Mouse (Mus musculus) forebrain, embryonic 13.5 days (tissue): Measurements from ENCODE around the gene 1600014C10Rik. TPM values are rescaled to one million over a fixed set of nuclear protein-coding genes. Genes with fewer than 3 reads are reported as not detected.
A peak's percentile ranks its signal among the peaks of the same experiment; 100 is the strongest.

Experiments used
- ATAC-seq: fragments of 200-750 bp; cut with Nextera tagmentation; 2 replicates; pipeline ENCODE4 v1.8.0; 2017
- H3K27ac ChIP-seq: fragments of 300-500 bp; sonication (generic); 2 replicates; pipeline ENCODE4 v1.5.1; 2015; ENCODE audit warnings: inconsistent platforms, mild to moderate bottlenecking, moderate library complexity
- H3K27me3 ChIP-seq: fragments of 300-500 bp; sonication (generic); 2 replicates; pipeline ENCODE4 v1.6.1; 2015; ENCODE audit warnings: mild to moderate bottlenecking, inconsistent platforms
- H3K36me3 ChIP-seq: fragments of 300-500 bp; sonication (generic); 2 replicates; pipeline ENCODE4 v1.6.1; 2015; ENCODE audit warnings: mild to moderate bottlenecking, inconsistent platforms; ENCODE audit not compliant: poor library complexity, severe bottlenecking
- H3K4me1 ChIP-seq: fragments of 300-500 bp; sonication (generic); 2 replicates; pipeline ENCODE4 v1.6.1; 2015; ENCODE audit warnings: inconsistent platforms
- H3K4me2 ChIP-seq: fragments of 300-500 bp; sonication (generic); 2 replicates; pipeline ENCODE4 v1.6.1; 2015; ENCODE audit warnings: inconsistent platforms, mild to moderate bottlenecking, moderate library complexity
- H3K4me3 ChIP-seq: fragments of 300-500 bp; sonication (generic); 2 replicates; pipeline ENCODE4 v1.5.1; 2015; ENCODE audit warnings: mild to moderate bottlenecking, inconsistent platforms
- H3K9ac ChIP-seq: fragments of 300-500 bp; sonication (generic); 2 replicates; pipeline ENCODE4 v1.6.1; 2015; ENCODE audit warnings: mild to moderate bottlenecking, inconsistent platforms
- H3K9me3 ChIP-seq: fragments of 300-500 bp; sonication (generic); replicated peaks from 2 replicates; pipeline ENCODE4 v1.6.1; 2016; ENCODE audit warnings: inconsistent platforms
- WGBS: fragments of 180-500 bp; shearing (Covaris S2); methylation state at CpG from one replicate; pipeline ENCODE4 v1.1.7; 2015; 5-methylcytosine and 5-hydroxymethylcytosine counted together
- polyA plus RNA-seq: library from polyadenylated mRNA; unstranded; fragments of >200 nt; fragmentation: Nextera tagmentation; extraction: Ambion mirVana; gene quantifications from 2 replicates; pipeline ENCODE4 v1.2.1, GENCODE M21; 2015

1600014C10Rik gene
- polyA plus RNA-seq, 1 experiment from 2014 or later: 12.5 TPM

DNA sequence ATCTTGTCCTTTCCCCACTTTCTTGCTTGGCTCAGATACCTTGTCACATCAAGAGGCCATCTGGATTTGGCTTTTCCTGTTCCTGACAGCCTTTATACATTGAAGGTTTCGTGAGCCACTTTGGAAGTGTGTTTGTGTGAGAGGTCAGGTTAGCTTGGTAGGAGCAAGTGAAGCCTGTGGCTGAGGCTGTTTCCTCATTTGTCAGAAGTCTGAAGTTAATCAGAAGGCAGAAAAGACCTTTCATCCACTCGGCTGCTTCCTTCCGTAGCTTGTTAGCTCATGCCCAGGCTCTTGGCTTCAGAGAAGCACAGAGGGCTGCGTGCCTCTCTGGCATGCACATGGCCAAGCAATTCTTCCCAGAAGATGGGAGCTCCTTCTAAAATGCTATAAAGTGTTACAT lies 4.8 kb downstream of the 1600014C10Rik start:
- peaks cover 15% of the 10 kb centered on the region for H3K4me1 ChIP-seq
- no peak overlapping the region for H3K9ac ChIP-seq
- no peaks in the 10 kb centered on the region for H3K27me3 ChIP-seq
- H3K4me3 ChIP-seq: no peak overlapping the region
- 0 out of 2 replicates have a peak, but pooled peaks cover 9% of the 10 kb centered on the region for H3K36me3 ChIP-seq
- 83% methylated on average over 4 of the region's 4 CpGs for WGBS
- no peak for ATAC-seq
- H3K27ac ChIP-seq: no peak overlapping the region
- H3K9me3 ChIP-seq: no peaks in the 10 kb centered on the region
- no peak overlapping the region for H3K4me2 ChIP-seq

DNA sequence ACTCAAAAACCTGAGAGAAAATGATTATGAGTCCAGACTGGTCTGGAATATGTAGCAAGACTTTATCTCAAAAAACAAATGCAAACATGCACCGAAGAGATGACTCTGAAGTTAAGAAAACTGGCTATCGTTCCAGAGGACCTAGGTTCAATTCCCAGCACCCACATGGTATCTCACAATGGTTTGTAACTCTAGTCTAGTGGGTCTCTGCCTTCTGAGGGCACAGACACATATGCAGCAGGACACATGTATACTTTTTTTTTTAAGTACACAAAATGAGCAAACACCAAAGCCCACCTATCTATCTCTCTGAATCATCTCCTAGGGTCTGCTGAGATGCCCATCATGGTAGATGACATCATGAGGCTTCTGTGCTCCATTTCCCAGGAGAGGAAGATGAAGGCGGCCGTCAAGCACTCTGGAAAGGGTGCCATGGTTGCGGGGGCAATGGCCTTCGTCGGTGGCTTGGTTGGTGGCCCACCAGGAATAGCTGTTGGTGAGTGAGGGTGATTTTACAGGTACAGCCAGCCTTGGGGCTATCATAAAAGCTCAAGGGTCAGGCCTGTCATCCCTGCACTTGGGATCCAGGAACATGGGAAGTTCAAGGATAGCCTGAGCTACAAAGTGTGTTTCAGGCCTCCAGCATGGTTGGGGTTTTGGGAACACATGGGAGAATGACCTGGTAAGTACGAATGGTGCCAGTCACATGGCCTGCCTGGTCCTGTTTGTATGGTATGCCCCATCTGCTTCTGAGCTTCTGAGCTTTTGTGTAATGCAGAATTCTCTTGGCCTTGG lies 5.5 kb downstream of the 1600014C10Rik start:
- no peaks in the 10 kb centered on the region for H3K9me3 ChIP-seq
- 93% methylated on average over 8 of the region's 8 CpGs for WGBS
- peaks cover 8% of the 10 kb centered on the region for H3K4me1 ChIP-seq
- no peak for ATAC-seq
- H3K27me3 ChIP-seq: no peaks in the 10 kb centered on the region
- no peak overlapping the region for H3K4me2 ChIP-seq
- H3K4me3 ChIP-seq: no peak overlapping the region
- no peak overlapping the region for H3K9ac ChIP-seq
- H3K36me3 ChIP-seq: 0 out of 2 replicates have a peak, but pooled peaks cover 9% of the 10 kb centered on the region
- H3K27ac ChIP-seq: no peak overlapping the region

DNA sequence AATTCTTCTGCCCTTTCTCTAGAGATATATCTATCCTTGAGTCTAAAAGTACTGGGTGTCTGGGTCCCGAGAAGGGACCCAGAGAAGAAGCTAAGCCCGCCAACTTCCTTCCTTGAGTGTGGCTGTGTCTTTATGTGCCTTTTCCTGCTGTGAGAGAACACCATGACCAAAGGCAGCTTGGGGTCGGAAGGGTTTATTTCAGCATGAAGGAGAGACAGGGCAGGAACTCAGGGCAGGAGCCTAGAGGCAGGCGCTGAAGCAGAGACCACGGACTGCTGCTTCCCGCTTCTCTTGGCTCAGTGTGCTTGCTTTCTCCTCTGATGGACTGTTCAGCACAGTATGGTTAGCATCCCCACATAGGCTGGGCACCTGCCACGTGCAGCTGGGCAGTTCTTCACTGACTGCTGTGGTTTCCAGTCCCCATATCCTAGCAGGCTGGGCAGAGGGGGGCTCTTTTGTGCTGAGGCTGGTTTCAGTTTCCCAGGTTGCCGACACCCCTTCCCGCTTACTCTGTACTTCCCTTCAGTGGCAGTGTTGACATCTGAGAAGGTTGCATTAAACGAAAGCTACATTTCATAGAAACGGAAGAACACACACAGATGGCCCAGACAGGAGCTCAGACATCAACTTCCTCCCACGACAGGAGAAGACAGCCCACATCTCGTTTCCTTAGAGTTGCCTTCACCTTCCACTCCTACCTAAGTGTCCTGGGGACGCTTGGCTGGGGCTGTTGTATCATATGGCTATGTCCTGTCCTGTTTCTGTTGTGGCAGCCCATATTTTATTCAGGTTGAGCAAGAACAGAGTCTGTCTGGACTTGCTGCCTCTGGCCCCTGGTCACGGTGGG lies 6.3 kb downstream of the 1600014C10Rik start:
- no peak for ATAC-seq
- WGBS: 88% methylated on average over 15 of the region's 15 CpGs
- no peak overlapping the region for H3K9ac ChIP-seq
- no peak overlapping the region for H3K4me2 ChIP-seq
- no peak overlapping the region for H3K4me3 ChIP-seq
- H3K9me3 ChIP-seq: no peaks in the 10 kb centered on the region
- peaks cover 3% of the 10 kb centered on the region for H3K4me1 ChIP-seq
- no peak overlapping the region for H3K27ac ChIP-seq
- 0 out of 2 replicates have a peak, but pooled peaks cover 9% of the 10 kb centered on the region for H3K36me3 ChIP-seq
- no peaks in the 10 kb centered on the region for H3K27me3 ChIP-seq

DNA sequence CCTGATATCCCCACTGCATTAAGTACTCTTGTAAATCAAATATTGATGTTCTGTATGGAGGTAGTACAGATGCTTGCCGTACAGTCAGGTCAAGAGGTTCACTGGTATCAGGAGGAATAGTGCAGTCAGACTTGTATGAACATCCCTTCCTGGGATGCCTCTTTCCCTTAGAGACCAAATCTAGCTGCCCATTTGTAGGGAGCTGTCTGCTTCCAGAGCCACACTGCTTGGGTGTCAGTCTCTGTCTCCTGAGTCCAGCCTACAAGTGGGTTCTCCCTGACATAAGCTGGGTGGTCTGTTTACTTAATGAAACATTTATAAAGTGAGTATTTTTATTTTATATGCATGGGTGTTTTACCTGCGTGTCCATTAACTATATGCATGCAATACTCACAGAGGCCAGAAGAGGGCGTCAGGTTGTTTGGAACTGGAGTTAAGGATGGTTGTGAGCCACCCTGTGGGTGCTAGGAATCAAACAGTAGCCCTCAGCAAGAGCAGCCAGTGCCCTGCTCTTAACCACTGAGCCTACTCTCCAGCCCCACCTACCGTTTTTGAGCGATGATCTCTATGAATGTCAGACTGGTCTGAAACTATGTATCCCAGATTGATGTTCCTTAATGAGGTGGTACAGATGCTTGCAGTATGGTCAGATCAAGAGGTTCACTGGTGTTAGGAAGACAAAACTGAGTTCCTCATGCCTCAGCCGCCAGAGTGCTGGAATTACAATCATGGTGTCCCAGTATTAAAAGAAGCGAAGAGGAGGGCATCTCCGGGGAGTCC lies 7.2 kb downstream of the 1600014C10Rik start:
- Histone ChIP-seq H3K36me3 (0 out of 2 replicates have a peak, but pooled peaks cover 9% of the 10 kb centered on the region), H3K9ac (no peak overlapping the region), H3K27ac (no peak overlapping the region), H3K9me3 (no peaks in the 10 kb centered on the region), H3K27me3 (no peaks in the 10 kb centered on the region), H3K4me3 (no peak overlapping the region), H3K4me1 (no peaks in the 10 kb centered on the region), H3K4me2 (no peak overlapping the region)
- ATAC-seq: no peak
- WGBS: 90% methylated on average over 8 of the region's 8 CpGs

DNA sequence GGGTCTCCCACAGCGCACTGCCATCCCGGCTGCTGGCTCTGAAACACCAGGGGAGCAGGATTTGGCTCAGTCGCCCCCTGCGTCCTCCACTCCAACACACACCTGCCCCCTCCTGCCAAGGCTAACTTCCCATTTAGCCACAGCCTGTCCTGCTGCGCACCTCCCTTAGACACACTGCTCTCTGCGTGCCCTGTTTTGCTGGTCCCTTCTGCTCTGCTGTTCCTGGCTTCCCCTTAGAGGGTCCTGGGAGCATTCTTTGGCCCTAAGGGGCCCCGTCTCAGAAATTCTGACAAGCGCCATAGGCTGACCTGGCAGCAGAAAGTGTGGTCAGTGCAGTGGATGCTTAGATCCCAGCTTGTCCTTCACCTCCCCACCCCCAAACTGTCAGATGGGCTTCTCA lies 8.1 kb downstream of the 1600014C10Rik start:
- H3K9ac ChIP-seq: no peak overlapping the region
- no peak overlapping the region for H3K4me3 ChIP-seq
- no peak overlapping the region for H3K4me2 ChIP-seq
- H3K36me3 ChIP-seq: 0 out of 2 replicates have a peak, but pooled peaks cover 9% of the 10 kb centered on the region
- no peaks in the 10 kb centered on the region for H3K27me3 ChIP-seq
- no peaks in the 10 kb centered on the region for H3K9me3 ChIP-seq
- H3K4me1 ChIP-seq: no peaks in the 10 kb centered on the region
- 57% methylated on average over 8 of the region's 8 CpGs for WGBS
- H3K27ac ChIP-seq: no peak overlapping the region
- no peak for ATAC-seq

- H3K36me3 ChIP-seq: 0 out of 2 replicates have a peak, but pooled peaks cover 9% of the 10 kb centered on the region
- H3K4me1 ChIP-seq: no peaks in the 10 kb centered on the region
- no peak overlapping the region for H3K4me3 ChIP-seq
- ATAC-seq: no peak
- no peaks in the 10 kb centered on the region for H3K27me3 ChIP-seq
- no peak overlapping the region for H3K9ac ChIP-seq
- 44% methylated on average over 10 of the region's 10 CpGs for WGBS
- H3K27ac ChIP-seq: no peak overlapping the region
- no peaks in the 10 kb centered on the region for H3K9me3 ChIP-seq
- H3K4me2 ChIP-seq: no peak overlapping the region
Observed at GRCm38 (mm10) chr7:38191571-38191970, 8.6 kb downstream of the 1600014C10Rik start.

DNA sequence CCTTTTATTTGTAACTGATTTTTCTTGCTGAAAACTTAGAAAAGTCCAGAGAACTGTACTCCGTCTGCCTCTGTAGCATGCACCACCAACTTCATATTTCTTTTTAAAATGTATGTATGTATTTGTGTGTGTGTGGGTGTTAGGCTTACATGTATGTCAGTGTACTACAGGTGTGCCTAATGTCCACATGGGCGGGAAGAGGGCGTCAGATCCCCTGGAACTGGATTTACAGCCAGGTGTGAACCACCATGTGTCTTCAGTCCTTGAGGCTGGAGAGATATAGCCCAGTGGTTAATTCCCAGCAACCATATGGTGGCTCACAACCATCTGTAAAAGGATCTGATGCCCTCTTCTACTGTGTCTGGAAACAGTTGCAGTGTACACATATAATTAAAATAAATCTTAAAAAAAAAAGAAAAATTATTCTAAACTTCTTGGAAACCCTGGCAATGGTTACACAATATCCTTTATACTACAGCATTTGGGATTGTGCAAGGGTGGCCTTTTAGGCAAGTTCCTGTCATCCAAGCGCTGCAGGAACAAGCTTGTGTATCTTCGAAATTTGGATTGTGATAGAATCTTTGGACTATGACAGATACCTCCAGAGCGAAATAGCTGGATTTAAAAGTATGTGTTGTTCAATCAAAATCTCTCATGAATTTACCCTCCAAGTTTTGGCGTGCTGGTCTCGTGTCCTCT lies 17.0 kb downstream of the 1600014C10Rik start:
- no peak overlapping the region for H3K9ac ChIP-seq
- H3K4me1 ChIP-seq: peaks cover 10% of the 10 kb centered on the region

DNA sequence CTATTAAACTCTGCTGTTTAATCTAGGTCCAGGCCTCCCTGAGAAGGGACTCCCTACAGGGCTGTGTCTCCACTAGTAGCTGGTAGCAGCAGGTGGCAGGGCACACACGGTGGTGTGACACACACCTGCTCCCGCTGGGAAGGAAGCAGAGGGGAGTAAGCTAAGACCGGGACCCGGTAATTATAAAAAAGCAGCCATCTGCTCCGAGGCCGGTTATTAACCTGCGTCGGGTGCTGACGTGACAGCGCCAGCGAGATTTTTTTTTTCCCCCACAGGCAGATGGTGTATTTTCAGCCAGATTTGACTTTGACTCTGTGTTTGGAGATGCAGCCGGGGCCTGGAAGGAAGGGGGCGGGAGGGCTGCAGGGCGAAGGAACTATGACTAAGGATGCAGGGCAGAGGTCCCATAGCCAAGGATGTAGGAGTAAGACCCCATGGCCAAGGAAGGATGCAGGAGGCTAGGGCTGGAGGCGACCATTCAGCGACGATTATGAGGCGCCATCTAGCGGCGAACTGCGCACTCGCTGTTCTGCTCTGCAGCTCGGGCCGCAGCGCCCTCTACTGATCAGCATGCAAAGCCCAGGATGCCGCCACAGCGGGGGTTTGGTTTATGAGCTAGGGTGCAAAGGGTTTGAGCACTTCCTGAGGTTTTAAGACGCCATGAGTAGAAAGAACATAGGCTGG lies 17.7 kb downstream of the 1600014C10Rik start:
- Histone ChIP-seq H3K9ac (peak overlapping the region; percentile 50; the same call in 1 of the 2 replicates), H3K27ac (peak overlapping the region; percentile 78), H3K4me1 (peaks cover 10% of the 10 kb centered on the region), H3K4me2 (peak overlapping the region; percentile 59), H3K36me3 (no peaks in the 10 kb centered on the region), H3K9me3 (peaks cover 4% of the 10 kb centered on the region; the same call in 1 of the 2 replicates), H3K4me3 (peak overlapping the region; percentile 33), H3K27me3 (peaks cover 5% of the 10 kb centered on the region; the same call in 1 of the 2 replicates)
- WGBS: 2% methylated on average over 28 of the region's 28 CpGs
- peak; percentile 90 for ATAC-seq

More for the DNA sequence above, 17.0 kb downstream of the 1600014C10Rik start:
- peak overlapping the region; percentile 59 for H3K4me2 ChIP-seq
- H3K4me3 ChIP-seq: peak overlapping the region; percentile 33
- no peaks in the 10 kb centered on the region for H3K36me3 ChIP-seq
- peak overlapping the region; percentile 78 for H3K27ac ChIP-seq
- no peak for ATAC-seq
- peaks cover 5% of the 10 kb centered on the region; the same call in 1 of the 2 replicates for H3K27me3 ChIP-seq
- 67% methylated on average over 8 of the region's 8 CpGs for WGBS
- peaks cover 4% of the 10 kb centered on the region; the same call in 1 of the 2 replicates for H3K9me3 ChIP-seq

GRCm38 (mm10) chr7:38201290-38201658 lies 18.3 kb downstream of the 1600014C10Rik start:
- Histone ChIP-seq H3K9me3 (peaks cover 4% of the 10 kb centered on the region; the same call in 1 of the 2 replicates), H3K27me3 (peaks cover 5% of the 10 kb centered on the region; the same call in 1 of the 2 replicates), H3K27ac (peak overlapping the region; percentile 78), H3K9ac (no peak overlapping the region), H3K4me3 (no peak overlapping the region), H3K4me2 (peak overlapping the region; percentile 59; the same call in 1 of the 2 replicates), H3K36me3 (no peaks in the 10 kb centered on the region), H3K4me1 (peaks cover 10% of the 10 kb centered on the region)
- 29% methylated on average over 3 of the region's 3 CpGs for WGBS
- no peak for ATAC-seq

DNA sequence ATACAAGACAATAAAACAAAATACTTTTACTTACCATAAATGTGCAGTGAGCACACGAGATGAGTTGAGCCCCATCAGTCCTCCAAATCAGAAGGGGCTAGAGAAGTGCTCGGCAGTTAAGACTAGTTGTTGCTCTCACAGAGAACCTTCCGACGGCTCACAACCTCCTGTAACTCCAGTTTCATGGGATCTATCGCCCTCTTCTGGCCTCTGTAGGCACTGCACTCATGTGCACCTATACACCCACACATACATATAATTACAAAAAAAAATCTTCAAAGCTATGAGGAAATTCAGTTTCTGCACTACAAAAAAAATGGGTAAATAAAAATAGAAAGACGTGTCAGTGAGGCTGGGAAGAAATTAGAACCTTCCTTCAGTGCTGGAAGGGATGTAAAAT lies 21.3 kb downstream of the 1600014C10Rik start:
- 94% methylated on average over 6 of the region's 6 CpGs for WGBS
- Histone ChIP-seq H3K27ac (no peak overlapping the region), H3K4me3 (no peak overlapping the region), H3K4me2 (no peak overlapping the region), H3K27me3 (peaks cover 5% of the 10 kb centered on the region; the same call in 1 of the 2 replicates), H3K9ac (no peak overlapping the region), H3K9me3 (peaks cover 4% of the 10 kb centered on the region; the same call in 1 of the 2 replicates), H3K36me3 (no peaks in the 10 kb centered on the region), H3K4me1 (peaks cover 10% of the 10 kb centered on the region)
- ATAC-seq: no peak
